Mouse (Mus musculus) limb, embryonic 14.5 days (tissue): ENCODE data around the gene Gng7. TPM values are rescaled to one million over a fixed set of nuclear protein-coding genes. Genes with fewer than 3 reads are reported as not detected.

Experiments
- ATAC-seq: fragments of 200-750 bp; cut with Nextera tagmentation; 2 replicates; pipeline ENCODE4 v1.8.0; 2017; ENCODE audit warnings: low read depth, moderate number of reproducible peaks, moderate TSS enrichment; ENCODE audit not compliant: low FRiP score
- DNase-seq: peaks from one replicate; pipeline ENCODE4 v3.0.0-alpha.2; 2015; ENCODE audit warnings: low spot score
- H3K27ac ChIP-seq: fragments of 300-500 bp; sonication (generic); replicated peaks from 2 replicates; pipeline ENCODE4 v1.5.1; 2014; ENCODE audit warnings: low read depth, mild to moderate bottlenecking, low read length, moderate library complexity, mixed read lengths
- H3K27me3 ChIP-seq: fragments of 300-500 bp; sonication (generic); 2 replicates; pipeline ENCODE4 v1.6.1; 2014; ENCODE audit warnings: low read length, mixed read lengths; ENCODE audit not compliant: control insufficient read depth, insufficient read depth
- H3K36me3 ChIP-seq: fragments of 300-500 bp; sonication (generic); 2 replicates; pipeline ENCODE4 v1.6.1; 2014; ENCODE audit warnings: mild to moderate bottlenecking, low read length, moderate library complexity, mixed read lengths; ENCODE audit not compliant: control insufficient read depth, insufficient read depth
- H3K4me1 ChIP-seq: fragments of 300-500 bp; sonication (generic); 2 replicates; pipeline ENCODE4 v1.6.1; 2014; ENCODE audit warnings: antibody characterized with exemption, low read length, mixed read lengths; ENCODE audit not compliant: control insufficient read depth, insufficient read depth
- H3K4me2 ChIP-seq: fragments of 300-500 bp; sonication (generic); replicated peaks from 2 replicates; pipeline ENCODE4 v1.6.1; 2014; ENCODE audit warnings: low read depth, mild to moderate bottlenecking, low read length, moderate library complexity; ENCODE audit not compliant: severe bottlenecking
- H3K4me3 ChIP-seq: fragments of 300-500 bp; sonication (generic); replicated peaks from 2 replicates; pipeline ENCODE4 v1.5.1; 2014; ENCODE audit warnings: low read length
- H3K9ac ChIP-seq: fragments of 300-500 bp; sonication (generic); 2 replicates; pipeline ENCODE4 v1.6.1; 2014; ENCODE audit warnings: mild to moderate bottlenecking, low read depth, low read length, moderate library complexity; ENCODE audit not compliant: severe bottlenecking
- H3K9me3 ChIP-seq: fragments of 300-500 bp; sonication (generic); 2 replicates; pipeline ENCODE4 v1.6.1; 2016; ENCODE audit warnings: low read length; ENCODE audit not compliant: control insufficient read depth
- POLR2A ChIP-seq: fragments of 200-500 bp; IDR thresholded peaks from 2 replicates; pipeline ENCODE4 v1.8.0; 2012; ENCODE audit warnings: inconsistent platforms, mild to moderate bottlenecking, moderate library complexity, borderline replicate concordance; ENCODE audit not compliant: insufficient read depth, insufficient read length; ENCODE audit errors: extremely low read depth
- whole genome bisulfite sequencing: fragments of 180-500 bp; shearing (Covaris S2); extraction: QIAGEN DNeasy Blood & Tissue Kit; methylation state at CpG from one replicate; pipeline ENCODE4 v1.1.7; 2014; 5-methylcytosine and 5-hydroxymethylcytosine counted together
- polyA plus RNA-seq, 2 experiments: library from polyadenylated mRNA; depleted of rRNA in 1 of 2; stranded (reverse) in 1 of 2; unstranded in 1 of 2; fragments of >200 nt; fragmentation: Nextera tagmentation in 1 of 2; extraction: Ambion mirVana in 1 of 2; gene quantifications; 2 replicates each; pipeline versions ENCODE4 v1.2.1 to v1.2.3; 2012 to 2014

The Gng7 gene
- polyA plus RNA-seq, 2 experiments, result 6.5 to 7.9 TPM

DNA sequence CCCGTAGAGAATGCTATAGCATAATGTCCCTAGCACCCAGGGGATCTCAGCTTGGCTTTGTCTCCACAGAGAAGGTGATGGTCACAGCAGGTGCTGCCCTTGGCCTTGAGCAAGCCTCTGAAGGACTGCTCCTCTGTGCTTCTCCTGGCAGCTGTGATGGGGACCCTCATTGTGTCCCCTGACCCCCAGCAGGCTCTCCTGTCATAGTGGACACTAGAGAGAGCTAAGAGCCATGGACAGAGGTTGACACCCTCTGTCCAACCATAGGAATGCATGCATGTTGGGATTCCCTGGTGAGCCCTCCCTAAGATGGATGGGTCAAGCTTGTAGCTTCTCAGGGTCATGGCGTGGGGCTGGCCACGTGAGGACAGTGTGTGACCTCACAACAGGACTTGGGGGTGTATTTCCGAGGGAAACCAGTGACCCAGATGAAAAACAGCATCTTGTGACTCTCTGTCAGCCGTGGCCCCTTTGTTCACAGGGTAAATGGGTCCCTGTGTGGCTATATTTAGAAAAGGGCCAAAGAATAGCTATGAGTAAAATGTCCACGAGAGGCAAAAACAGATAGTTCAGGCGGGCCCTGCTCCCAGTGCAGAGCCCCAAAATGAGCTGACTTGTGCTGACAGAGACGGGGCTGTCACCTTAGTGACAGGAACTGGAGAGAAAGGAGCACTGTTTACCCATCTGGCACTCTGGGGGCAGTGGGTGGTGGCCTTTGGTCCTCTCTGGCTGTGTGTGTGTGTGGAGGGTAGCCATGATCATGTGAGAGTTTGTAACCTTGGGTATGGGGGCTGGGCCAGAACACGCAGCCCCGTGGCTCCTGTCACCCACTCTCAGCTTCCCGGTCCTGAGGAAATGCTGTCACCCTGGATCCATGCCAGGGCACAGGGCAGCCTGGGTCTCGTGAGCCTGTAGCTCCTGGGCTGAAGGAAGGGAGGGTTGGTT, 51.4 kb downstream of the Gng7 start:
- no peak for TF ChIP-seq POLR2A
- ATAC-seq (no peak), DNase-seq (no peak)
- H3K4me3 ChIP-seq, result no peak overlapping the region
- no peak overlapping the region for H3K4me2 ChIP-seq
- H3K27me3 ChIP-seq, result no peaks in the 10 kb centered on the region
- no peaks in the 10 kb centered on the region for H3K9me3 ChIP-seq
- no peaks in the 10 kb centered on the region for H3K36me3 ChIP-seq
- H3K9ac ChIP-seq, result no peak overlapping the region
- 63% methylated on average over 12 of the region's 12 CpGs for WGBS
- H3K27ac ChIP-seq, result no peak overlapping the region
- peaks cover 33% of the 10 kb centered on the region for H3K4me1 ChIP-seq

DNA sequence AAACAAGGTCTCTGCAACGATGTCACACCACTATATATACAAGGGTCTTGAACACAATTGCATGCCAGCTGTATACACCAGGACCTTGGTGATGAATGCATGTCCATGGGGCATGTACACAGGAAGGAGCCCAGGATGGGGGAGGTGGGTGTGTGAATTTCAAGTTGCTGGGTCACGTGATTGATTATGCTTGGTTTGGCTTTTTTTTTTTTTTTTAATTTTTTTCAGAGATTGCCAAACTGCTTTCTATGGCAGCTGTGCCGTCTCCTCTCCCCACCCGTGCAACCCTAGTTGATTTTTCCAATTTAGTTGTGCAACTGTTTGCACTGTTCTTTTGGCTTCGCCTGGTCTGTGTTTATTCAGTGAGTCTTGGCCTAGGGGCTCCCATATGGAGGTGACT, 52.2 kb downstream of the Gng7 start:
- ATAC-seq (no peak), DNase-seq (no peak)
- no peaks in the 10 kb centered on the region for H3K27me3 ChIP-seq
- H3K36me3 ChIP-seq, result no peaks in the 10 kb centered on the region
- 83% methylated on average over 5 of the region's 5 CpGs for WGBS
- no peak overlapping the region for H3K4me3 ChIP-seq
- TF ChIP-seq POLR2A, result no peak
- H3K27ac ChIP-seq, result no peak overlapping the region
- H3K9ac ChIP-seq, result no peak overlapping the region
- H3K4me1 ChIP-seq, result peaks cover 32% of the 10 kb centered on the region
- H3K9me3 ChIP-seq, result no peaks in the 10 kb centered on the region
- no peak overlapping the region for H3K4me2 ChIP-seq

DNA sequence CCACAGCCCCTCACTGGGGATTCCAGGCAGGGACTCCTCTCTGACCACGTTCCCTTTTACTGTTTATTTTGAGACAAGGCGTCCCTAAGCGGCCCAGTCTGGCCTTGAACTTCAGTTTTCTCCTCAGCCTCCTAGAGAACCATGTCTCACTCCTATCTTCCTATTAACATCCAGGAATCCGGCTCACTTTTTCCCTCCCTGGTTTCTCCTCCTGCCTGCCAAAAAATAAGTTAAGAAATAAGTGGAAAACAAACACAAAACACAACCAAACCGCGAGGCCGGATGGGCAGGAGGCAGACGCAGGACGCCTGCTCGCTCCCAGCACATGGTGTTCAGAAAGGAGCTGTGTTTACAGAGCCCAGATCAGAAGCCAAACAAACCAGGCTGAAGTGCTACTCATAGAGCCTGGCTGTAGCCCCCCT, 52.7 kb downstream of the Gng7 start:
- Histone ChIP-seq H3K4me1 (peaks cover 27% of the 10 kb centered on the region), H3K9me3 (no peaks in the 10 kb centered on the region), H3K27ac (no peak overlapping the region), H3K36me3 (no peaks in the 10 kb centered on the region), H3K9ac (no peak overlapping the region), H3K4me3 (no peak overlapping the region), H3K4me2 (no peak overlapping the region), H3K27me3 (no peaks in the 10 kb centered on the region)
- WGBS, result 43% methylated on average over 10 of the region's 10 CpGs
- DNase-seq (no peak), ATAC-seq (no peak)
- no peak for TF ChIP-seq POLR2A

DNA sequence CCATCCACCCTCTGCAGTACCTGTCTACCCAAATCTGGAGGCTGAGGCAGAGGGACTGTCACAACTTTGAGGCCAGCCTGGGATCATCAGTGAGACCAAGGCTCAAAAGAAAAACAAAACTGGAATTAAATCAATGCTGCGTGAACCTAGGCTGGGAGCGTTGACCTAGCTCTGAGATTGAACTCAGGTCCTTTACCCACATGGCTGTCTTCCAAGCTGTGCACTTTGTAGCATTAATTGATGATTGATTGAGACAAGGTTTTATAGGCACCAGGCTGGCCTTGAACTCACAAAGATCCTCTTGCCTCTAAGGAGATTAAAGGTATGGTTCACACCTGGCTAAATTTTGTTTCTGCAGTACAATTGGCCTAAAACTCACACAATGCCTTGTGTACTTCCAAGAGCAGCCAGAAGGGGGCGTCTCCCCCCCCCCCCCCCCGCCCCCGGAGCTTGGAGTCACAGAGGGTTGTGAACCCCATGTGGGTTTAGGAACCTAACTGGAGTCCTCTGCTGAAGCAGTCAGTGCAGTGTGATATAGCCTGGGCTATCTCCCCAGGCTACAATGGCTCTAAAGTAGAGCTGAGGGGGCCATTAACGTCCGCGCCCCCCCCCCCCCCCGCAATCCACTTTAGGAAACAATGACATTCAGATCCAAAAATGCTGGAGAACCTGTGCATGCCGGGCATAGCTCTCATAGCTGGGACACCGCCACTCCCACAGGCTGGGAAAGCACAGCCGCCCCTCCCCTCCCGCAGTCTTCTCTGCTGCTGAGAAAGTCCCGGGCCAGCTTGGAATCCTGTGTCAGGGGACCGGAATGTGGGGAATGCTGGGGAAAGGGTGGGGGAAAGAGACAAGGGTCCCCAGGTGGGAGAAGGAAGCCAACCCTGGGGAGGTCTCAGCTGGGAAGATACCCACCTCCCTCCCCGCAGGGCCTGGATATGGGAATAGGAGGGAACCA, 53.9 kb downstream of the Gng7 start:
- ATAC-seq, result peak; percentile 86
- Histone ChIP-seq H3K27ac (peak overlapping the region; percentile 81), H3K4me1 (peaks cover 23% of the 10 kb centered on the region), H3K27me3 (no peaks in the 10 kb centered on the region), H3K4me2 (peak overlapping the region; percentile 37), H3K9ac (0 out of 2 replicates have a peak overlapping the region, but pooled peaks have one; percentile 7), H3K36me3 (no peaks in the 10 kb centered on the region), H3K4me3 (no peak overlapping the region), H3K9me3 (no peaks in the 10 kb centered on the region)
- DNase-seq, result peak; percentile 82
- WGBS, result 20% methylated on average over 11 of the region's 16 CpGs
- TF ChIP-seq POLR2A, result no peak
